Mouse (Mus musculus) layer of hippocampus, adult 9-10 months (tissue): ENCODE measurements around the gene Fam234a.
"Not testable (repeated sequence)": the region's sequence is repeated elsewhere in the genome, so short reads cannot be mapped to it uniquely, and the experiment has no call there.

Experiments used
- DNase-seq: peaks from one replicate; pipeline ENCODE4 v3.0.0; 2022; ENCODE audit warnings: low spot score

Fam234a gene

GRCm38 (mm10) chr17:26244101-26244841 is at the start of gene Fam234a:
TSS of gene Fam234a (minus strand) at chr17:26244242.
- DNase-seq: peak; percentile 82

DNA sequence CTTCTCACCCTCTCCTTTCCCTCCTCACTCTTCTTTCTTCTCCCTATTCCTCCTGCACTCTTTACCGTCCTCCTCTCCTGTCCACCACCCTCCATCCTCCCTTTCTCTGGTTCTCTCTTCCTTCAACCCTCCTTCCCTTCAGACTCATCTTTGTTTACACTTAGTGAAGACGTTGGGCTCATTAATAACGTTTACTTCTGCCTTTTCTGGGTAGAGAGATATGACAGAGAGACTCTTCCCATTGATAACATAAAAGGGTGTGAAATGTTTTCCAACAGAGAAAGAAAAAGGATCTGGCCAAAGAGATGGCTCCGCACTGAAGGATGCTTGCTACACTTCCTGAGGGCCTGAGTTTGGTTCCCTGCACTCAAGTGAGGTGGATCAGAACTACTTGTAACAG is 45.4 kb upstream of the Fam234a start:
- DNase-seq: no peak

GRCm38 (mm10) chr17:26286199-26286955 is 42.3 kb upstream of the Fam234a start:
- DNase-seq: no peak

- no peak for DNase-seq
Measured at GRCm38 (mm10) chr17:26276711-26277110, 32.7 kb upstream of the Fam234a start.

DNA sequence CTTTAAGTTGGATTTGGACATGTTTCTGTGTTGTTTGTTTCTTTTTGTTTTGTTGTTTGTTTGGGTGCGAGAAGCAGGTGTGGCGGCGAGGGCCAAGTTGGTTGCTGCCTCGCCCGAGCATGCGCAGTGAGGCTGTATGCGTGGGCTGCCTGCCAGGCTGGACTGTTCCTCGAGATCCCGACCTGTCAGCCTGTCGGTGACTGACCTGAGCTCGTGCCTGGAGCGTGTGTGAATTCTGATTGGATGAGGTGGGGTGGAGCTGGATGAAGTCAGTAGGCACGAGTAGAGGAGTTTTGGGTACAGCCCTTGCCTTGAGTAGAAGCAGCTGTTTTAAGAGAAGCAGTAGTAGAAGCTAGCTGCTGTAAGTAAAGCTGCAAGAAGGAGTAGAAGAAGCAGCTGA is 31.9 kb upstream of the Fam234a start:
- no peak for DNase-seq

- DNase-seq: no peak
Measured at GRCm38 (mm10) chr17:26272586-26272985, 28.5 kb upstream of the Fam234a start.

- not testable (repeated sequence) for DNase-seq
Measured at GRCm38 (mm10) chr17:26269577-26269976, 25.5 kb upstream of the Fam234a start.

DNA sequence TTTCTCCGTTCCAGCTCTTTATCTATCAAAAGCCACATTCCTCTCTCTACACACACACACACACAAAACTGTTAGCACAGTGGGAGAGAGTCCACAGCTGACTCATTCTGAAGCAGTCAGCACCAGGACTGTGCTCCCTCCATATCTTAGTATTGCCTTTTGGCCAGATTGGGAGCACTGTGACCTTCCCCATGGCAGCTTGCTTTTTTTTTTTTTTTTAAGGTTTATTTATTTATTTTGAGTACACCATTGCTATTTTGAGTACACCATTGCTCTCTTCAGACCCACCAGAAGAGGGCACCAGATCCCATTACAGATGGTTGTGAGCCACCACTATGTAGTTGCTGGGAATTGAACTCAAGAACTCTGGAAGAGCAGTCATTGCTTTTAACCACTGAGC is 24.8 kb upstream of the Fam234a start:
- no peak for DNase-seq

DNA sequence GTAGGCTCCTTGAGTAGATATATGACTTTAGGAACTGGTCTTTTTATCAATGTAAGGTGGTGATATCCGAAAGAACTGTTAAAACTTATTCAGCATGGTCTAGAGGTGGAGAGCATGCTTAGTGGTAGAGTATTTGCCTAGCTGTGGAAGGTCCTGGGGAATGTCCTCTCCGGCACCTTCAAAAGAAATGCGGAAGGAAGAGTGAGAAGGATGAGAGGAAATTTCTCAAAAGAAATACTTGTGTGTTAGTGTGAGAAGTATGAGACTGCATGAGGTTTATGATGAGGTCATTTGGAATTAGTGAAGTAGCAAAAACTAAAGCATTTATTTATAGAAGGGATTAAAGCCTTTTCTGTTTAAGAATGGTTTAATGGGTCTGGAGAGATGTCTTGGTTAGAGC is 18.3 kb upstream of the Fam234a start:
- no peak for DNase-seq

DNA sequence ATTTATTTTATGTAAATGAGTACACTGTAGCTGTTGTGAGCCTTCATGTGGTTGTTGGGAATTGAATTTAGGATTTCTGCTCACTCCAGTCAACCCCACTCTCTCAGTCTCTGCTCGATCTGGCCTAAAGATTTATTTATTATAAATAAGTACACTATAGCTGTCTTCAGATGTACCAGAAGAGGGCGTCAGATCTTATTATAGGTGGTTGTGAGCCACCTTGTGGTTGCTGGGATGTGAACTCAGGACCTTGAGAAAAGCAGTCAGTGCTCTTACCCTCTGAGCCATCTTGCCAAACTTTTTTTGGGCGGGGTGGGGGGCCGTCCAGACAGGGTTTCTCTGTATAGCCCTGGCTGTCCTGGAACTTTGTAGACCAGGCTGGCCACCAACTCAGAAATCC is 17.8 kb upstream of the Fam234a start:
- DNase-seq: no peak

GRCm38 (mm10) chr17:26255313-26255712 is 11.3 kb upstream of the Fam234a start:
- no peak for DNase-seq

DNA sequence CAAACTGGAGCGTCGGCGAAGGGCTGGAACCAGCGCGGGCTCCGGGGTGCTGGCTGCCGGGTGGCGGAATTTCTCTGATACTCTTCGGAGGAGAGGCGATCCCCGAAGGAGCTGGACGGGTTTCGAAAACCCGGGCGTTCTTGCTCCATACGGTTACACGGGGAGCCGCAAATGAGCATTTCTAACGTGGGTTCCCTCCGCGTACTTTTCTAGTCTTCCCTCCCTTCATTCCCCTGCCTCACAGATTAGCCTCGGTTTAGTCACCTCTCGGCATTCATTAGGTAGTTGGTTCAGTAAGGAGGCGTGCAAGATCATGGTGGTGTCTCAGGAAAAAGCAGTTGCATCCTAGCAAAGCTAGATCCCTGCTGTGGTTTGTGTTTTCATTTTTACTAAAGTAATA is 9.4 kb upstream of the Fam234a start:
- no peak for DNase-seq

DNA sequence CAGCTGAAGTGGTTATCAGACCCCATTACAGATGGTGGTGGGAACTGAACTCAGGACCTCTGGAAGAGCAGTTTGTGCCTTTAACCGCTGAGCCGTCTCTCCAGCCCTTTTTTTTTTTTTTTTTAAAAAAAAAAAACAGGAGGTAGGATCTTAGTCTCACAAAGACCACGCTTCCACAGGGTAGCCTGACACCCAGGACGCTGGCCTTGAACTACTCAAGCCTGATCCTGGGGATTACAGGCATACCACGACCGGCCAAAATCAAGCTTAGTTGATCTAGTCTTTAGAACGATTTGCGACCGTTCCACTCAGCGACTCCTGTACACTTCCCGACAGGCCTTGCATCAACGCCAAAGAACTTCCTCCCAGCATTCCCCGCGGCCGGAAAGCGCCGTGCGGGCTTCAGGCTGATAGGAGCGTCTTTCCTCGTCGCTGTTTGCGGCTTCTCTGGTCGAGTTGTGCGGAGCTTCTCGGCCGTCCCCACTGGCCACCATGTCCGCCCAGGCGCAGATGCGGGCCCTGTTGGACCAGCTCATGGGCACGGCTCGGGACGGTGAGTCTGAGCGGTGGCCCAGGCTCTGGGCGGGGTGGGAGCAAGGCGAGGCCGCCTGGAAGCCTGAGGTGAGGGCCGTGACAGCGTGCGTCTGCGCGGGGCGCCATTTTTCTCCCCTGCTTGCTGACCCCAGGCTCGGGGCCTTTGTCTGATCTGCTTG is 8.7 kb upstream of the Fam234a start, which contains the start of gene Luc7l:
TSS of gene Luc7l (plus strand) at position 358 of the 713 bp plus-strand sequence.
- peak; percentile 85 for DNase-seq

DNA sequence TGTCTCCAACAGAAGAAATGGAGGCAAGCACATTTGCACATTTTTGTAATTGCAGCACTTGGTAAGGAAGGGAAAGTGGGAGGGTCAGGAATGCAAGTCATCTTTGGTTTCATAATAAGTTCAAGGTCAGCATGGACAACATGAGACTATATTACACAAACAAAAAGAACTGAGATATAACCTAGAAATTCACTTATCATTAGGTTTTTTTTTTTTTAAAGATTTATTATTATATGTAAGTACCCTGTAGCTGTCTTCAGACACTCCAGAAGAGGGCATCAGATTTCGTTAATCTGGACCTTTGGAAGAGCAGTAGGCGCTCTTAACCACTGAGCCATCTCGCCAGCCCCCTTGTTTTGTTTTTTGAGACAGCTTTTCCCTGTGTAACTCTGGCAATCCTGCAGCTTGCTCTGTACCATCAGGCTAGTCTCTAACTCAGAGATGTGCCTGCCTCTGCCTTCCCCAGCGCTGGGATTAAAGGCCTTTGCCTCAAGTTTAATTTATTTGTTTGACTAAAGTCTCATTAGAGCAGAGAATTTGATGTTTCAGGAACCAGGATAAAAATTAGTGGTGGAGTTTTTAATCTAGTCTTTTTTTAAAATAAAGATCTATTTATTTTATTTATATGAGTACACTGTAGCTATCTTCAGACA is 8.0 kb upstream of the Fam234a start:
- DNase-seq: no peak

DNA sequence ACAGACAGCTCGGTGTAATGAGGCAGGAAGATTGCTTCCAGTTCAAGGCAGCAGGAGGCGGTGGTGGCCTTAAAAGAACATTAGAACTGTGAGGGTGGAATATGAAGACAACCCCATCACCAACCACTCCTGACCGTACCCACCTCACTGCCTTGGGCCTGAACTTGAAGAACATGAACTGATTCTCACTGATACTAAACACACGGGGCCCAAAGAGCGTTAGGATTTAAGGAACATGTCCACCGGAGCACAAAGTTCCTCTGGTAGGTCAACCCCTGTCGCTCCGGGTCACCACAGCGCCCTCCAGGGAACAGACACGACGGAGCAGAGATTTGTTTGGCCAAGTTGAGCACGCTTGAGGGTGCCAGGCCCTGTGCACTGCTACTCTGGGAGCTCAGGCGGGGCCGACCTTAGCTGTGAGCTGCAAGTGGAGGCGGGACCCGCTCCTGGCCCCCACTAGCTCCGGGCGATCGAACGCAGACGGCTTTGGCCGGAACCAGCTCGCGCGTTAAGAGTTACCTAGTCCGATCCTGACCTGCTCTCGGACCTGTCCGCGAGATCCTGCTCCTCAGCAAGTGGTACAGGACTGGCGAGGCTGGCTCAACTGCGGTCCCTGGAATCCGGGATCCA is 456 bp downstream of the Fam234a start:
- peak; percentile 35 for DNase-seq

DNA sequence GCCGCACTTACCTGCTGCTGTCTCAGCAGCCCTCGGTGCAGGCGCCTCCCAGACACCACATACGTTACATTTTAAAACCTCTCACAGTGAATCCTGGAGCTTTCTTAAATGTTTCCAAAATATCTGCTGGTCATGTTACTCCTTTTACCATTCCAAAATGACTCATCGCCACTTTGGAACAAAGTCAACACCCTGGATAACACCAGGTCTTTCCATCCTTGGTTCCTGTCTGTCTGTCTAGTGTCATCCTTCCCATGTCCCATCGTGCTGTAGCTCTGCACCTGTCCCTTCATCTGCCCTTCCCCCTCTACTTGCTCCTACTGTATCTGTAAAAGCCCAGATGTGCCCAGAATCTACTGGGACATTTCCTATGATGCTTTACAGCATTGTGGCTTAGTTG is 3.1 kb downstream of the Fam234a start:
- no peak for DNase-seq

GRCm38 (mm10) chr17:26240120-26240790 is 3.8 kb downstream of the Fam234a start:
- no peak for DNase-seq

- DNase-seq: no peak
Measured at GRCm38 (mm10) chr17:26239551-26239950, 4.5 kb downstream of the Fam234a start.

DNA sequence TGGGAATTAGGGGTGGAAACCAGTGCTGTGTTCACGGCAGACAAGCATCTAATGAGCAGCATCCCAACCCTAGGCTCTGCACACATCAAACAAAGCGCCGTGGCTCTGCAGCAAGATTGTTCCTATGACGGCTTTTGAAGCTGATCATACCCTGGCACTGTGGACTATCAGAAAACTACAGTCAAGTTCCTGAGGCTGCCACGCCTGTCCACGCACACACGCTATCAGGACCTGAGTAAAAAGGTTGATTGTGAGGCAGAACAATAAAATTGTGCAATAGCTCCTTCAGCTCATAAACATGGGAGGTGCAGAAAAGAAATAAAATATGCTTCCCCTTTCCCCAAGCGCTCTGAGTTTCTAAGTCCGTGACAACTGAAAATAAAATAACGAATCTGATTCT is 6.4 kb downstream of the Fam234a start:
- DNase-seq: no peak

DNA sequence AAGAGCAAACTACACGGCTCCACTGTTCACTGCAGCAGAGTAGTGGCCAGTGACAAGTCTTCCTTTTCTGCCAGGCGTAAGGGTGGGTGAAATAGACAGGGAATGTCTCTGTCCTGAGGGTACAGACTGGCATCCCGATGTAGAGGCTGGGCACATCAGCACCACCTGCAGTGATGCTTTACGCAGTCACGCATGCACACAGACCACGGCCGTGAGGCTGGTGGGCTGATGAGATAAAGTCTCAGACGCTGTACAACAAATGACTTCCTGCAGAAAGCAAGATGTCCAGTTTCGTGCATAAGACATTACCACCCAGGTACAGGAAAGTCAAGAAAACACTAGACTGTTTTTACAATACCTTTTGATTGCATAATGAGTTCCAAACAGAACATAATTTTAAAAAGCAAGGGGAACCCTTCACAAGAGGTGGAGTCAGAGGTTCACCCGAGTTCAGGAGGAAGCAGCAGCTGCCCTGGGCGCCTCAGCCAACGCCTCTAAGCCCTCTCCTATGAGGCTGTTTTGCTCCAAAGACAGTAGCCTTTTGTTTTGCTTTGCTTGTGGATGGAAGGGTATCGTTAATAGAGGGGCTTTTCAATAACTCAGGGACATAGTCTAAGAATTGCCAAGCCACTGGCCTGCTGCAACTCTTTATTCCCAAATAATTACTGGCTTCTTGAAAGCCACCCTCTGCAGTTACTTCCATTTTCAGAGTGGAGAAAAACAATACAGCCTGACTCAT is 8.8 kb downstream of the Fam234a start:
- DNase-seq: no peak

GRCm38 (mm10) chr17:26234386-26234785 is 9.7 kb downstream of the Fam234a start:
- no peak for DNase-seq
